Mouse (Mus musculus): ENCODE results near the gene Clps.

DNA sequence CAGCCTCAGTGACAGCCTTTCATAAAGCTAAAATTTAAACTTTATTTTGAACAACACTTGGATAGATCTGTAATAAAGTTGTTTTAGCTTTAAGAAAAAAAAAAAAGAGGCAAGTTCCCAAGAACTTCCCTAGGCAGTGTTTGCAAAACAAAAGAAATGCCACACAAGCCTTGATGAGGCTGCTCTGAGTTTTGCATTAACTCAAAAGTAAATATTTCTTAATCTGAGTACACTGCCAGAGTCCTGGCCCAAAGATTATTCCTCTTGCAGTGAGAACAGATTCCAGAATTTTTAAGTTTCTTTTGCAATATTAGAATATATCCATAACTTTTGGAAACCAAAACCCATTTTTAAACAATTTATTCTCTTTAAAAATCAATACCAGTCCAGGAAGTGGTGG lies 4.6 kb upstream of the Clps start:
- no peak for TF ChIP-seq TAL1 (IDR thresholded peaks at IDR 0.05; ENCODE audit: low read length)
- TF ChIP-seq CTCF (IDR thresholded peaks at IDR 0.05 in 2 of 3, conservative IDR thresholded peaks at IDR 0.05 in 1 of 3; ENCODE audit: control insufficient read depth in 1 of 3, insufficient read depth in 1 of 3, low read depth in 2 of 3, low read length in 3 of 3, poor library complexity in 1 of 3, severe bottlenecking in 1 of 3): no peak
- TF ChIP-seq HCFC1 (IDR thresholded peaks at IDR 0.05; ENCODE audit: low read depth, low read length): no peak
- no peak for TF ChIP-seq ZNF384 (IDR thresholded peaks at IDR 0.05; ENCODE audit: low read depth, low read length)
- TF ChIP-seq TBP (IDR thresholded peaks at IDR 0.05; ENCODE audit: low read depth, low read length): no peak
- TF ChIP-seq UBTF (IDR thresholded peaks at IDR 0.05; ENCODE audit: borderline replicate concordance, insufficient read depth, low read depth, low read length): no peak
- no peak for TF ChIP-seq NRF1 (IDR thresholded peaks at IDR 0.05; ENCODE audit: insufficient read depth, low read depth, low read length, poor library complexity, severe bottlenecking)
- no peak for TF ChIP-seq CHD1 (IDR thresholded peaks at IDR 0.05; ENCODE audit: low read depth, low read length)
- no peak for TF ChIP-seq TCF12 (IDR thresholded peaks at IDR 0.05; ENCODE audit: low read depth, low read length)
- no peak for TF ChIP-seq MEF2A (IDR thresholded peaks at IDR 0.05; ENCODE audit: extremely low read depth, insufficient replicate concordance, low read depth, low read length, poor library complexity, severe bottlenecking)
